Mouse (Mus musculus): ENCODE results near the gene Ralgps2.

GRCm38 (mm10) chr1:156933712-156934111 lies 5.7 kb downstream of the Ralgps2 start:
- TF ChIP-seq GATA1 (IDR thresholded peaks at IDR 0.05; ENCODE audit: borderline replicate concordance, low read length) (no peak), FLI1 (IDR thresholded peaks at IDR 0.05; ENCODE audit: low read length) (no peak)
